Comparison of ENCODE assay signal across 24 mouse cellular contexts in genomic region chr4:116097211-116097610, GRCm38 (mm10). TPM values are rescaled to one million over a fixed set of nuclear protein-coding genes. Genes with fewer than 3 reads are reported as not detected.
DNase-seq lines count a peak whose midpoint lies in the region; ATAC-seq and TF ChIP-seq lines count a peak whose summit lies in the region.
"Had no signal": no experiment of that assay in that cellular context is flagged by ENCODE, and none has a peak within 500 bp of the region (broad histone marks: within the 10 kb centered on the region; RNA-seq: fewer than 3 reads in every experiment).

No protein-coding gene starts in this region.

- H3K9me3 ChIP-seq in embryonic facial prominence, embryonic 13.5 days = no peaks in the 10 kb centered on the region
- no peaks in the 10 kb centered on the region for H3K9me3 ChIP-seq in embryonic facial prominence, embryonic 10.5 days
- no peaks in the 10 kb centered on the region for H3K9me3 ChIP-seq in liver, postnatal 0 days (ENCODE audit: low read length)
- H3K9me3 ChIP-seq in kidney, embryonic 15.5 days (replicated peaks) = no peaks in the 10 kb centered on the region
- H3K9me3 ChIP-seq: embryonic facial prominence, embryonic 15.5 days; forebrain, embryonic 15.5 days; hindbrain, embryonic 15.5 days; neural tube, embryonic 13.5 days had no signal

- peak overlapping the region; percentile 21; the same call in 1 of the 2 replicates for H3K9ac ChIP-seq in embryonic facial prominence, embryonic 13.5 days
- no peak overlapping the region for H3K9ac ChIP-seq in liver, postnatal 0 days (replicated peaks)
- H3K9ac ChIP-seq in kidney, embryonic 15.5 days = no peak overlapping the region
- H3K9ac ChIP-seq: embryonic facial prominence, embryonic 15.5 days; forebrain, embryonic 15.5 days; hindbrain, embryonic 15.5 days; neural tube, embryonic 13.5 days had no signal

- ATAC-seq in embryonic facial prominence, embryonic 13.5 days (ENCODE audit: insufficient number of reproducible peaks, insufficient read depth, low FRiP score, low TSS enrichment, low read depth) = no peak
- peak; percentile 92 for ATAC-seq in liver, postnatal 0 days
- no peak for ATAC-seq in kidney, embryonic 15.5 days (replicated peaks; ENCODE audit: low FRiP score)
- ATAC-seq: forebrain, embryonic 15.5 days; lung, postnatal 0 days; midbrain, embryonic 16.5 days had no signal

- no peak for DNase-seq in embryonic facial prominence, embryonic 10.5 days (ENCODE audit: low spot score)
- peak; percentile 28 to 38 for DNase-seq in urinary bladder, postnatal 36 days (ENCODE audit: low spot score in 2 of 2)
- no peak for DNase-seq in urinary bladder, postnatal 10 days (ENCODE audit: low spot score)
- DNase-seq in liver, postnatal 0 days = peak; percentile 60
- DNase-seq in cerebellum, postnatal 14 days = no peak
- DNase-seq: adrenal gland, postnatal 14 days; cerebellum, adult 2 months; cerebellum, postnatal 36 days; embryo, embryonic 11 days; kidney, adult 11 months; thymus, postnatal 25 days had no signal

- 89% methylated on average over 8 of the region's 8 CpGs for WGBS in embryonic facial prominence, embryonic 13.5 days
- 86% methylated on average over 8 of the region's 8 CpGs for WGBS in embryonic facial prominence, embryonic 10.5 days
- WGBS in liver, postnatal 0 days (ENCODE audit: insufficient replicate concordance) = 60% methylated on average over 8 of the region's 8 CpGs
- WGBS in kidney, embryonic 15.5 days = 86% methylated on average over 8 of the region's 8 CpGs

- no peak overlapping the region for H3K4me2 ChIP-seq in embryonic facial prominence, embryonic 13.5 days
- no peak overlapping the region for H3K4me2 ChIP-seq in liver, postnatal 0 days (ENCODE audit: low read depth, low read length)
- no peak overlapping the region for H3K4me2 ChIP-seq in kidney, embryonic 15.5 days
- H3K4me2 ChIP-seq: embryonic facial prominence, embryonic 15.5 days; forebrain, embryonic 15.5 days; heart, embryonic 11.5 days; hindbrain, embryonic 15.5 days; neural tube, embryonic 13.5 days had no signal

- H3K4me3 ChIP-seq in embryonic facial prominence, embryonic 13.5 days = no peak overlapping the region
- H3K4me3 ChIP-seq in embryonic facial prominence, embryonic 10.5 days = no peak overlapping the region
- no peak overlapping the region for H3K4me3 ChIP-seq in liver, postnatal 0 days (ENCODE audit: low read depth, low read length)
- H3K4me3 ChIP-seq in kidney, embryonic 15.5 days (replicated peaks) = no peak overlapping the region
- H3K4me3 ChIP-seq: embryonic facial prominence, embryonic 15.5 days; forebrain, embryonic 15.5 days; hindbrain, embryonic 15.5 days; left cerebral cortex, adult 2 months; myocyte; neural tube, embryonic 13.5 days had no signal

- no peaks in the 10 kb centered on the region for H3K27me3 ChIP-seq in embryonic facial prominence, embryonic 13.5 days
- no peaks in the 10 kb centered on the region for H3K27me3 ChIP-seq in embryonic facial prominence, embryonic 10.5 days (replicated peaks; ENCODE audit: low read depth, poor library complexity, severe bottlenecking)
- H3K27me3 ChIP-seq in liver, postnatal 0 days (ENCODE audit: insufficient read depth, low read length) = no peaks in the 10 kb centered on the region
- H3K27me3 ChIP-seq in kidney, embryonic 15.5 days = no peaks in the 10 kb centered on the region
- H3K27me3 ChIP-seq: embryonic facial prominence, embryonic 15.5 days; forebrain, embryonic 15.5 days; hindbrain, embryonic 15.5 days; neural tube, embryonic 13.5 days had no signal

- H3K4me1 ChIP-seq in embryonic facial prominence, embryonic 13.5 days = no peaks in the 10 kb centered on the region
- no peaks in the 10 kb centered on the region for H3K4me1 ChIP-seq in embryonic facial prominence, embryonic 10.5 days
- peaks cover 3% of the 10 kb centered on the region; the same call in 1 of the 2 replicates for H3K4me1 ChIP-seq in liver, postnatal 0 days (ENCODE audit: insufficient read depth)
- H3K4me1 ChIP-seq in kidney, embryonic 15.5 days = no peaks in the 10 kb centered on the region
- H3K4me1 ChIP-seq: embryonic facial prominence, embryonic 15.5 days; forebrain, embryonic 15.5 days; hindbrain, embryonic 15.5 days; neural tube, embryonic 13.5 days had no signal

- H3K36me3 ChIP-seq in embryonic facial prominence, embryonic 13.5 days = peaks cover 100% of the 10 kb centered on the region
- H3K36me3 ChIP-seq in embryonic facial prominence, embryonic 10.5 days (replicated peaks) = peaks cover 100% of the 10 kb centered on the region
- H3K36me3 ChIP-seq in liver, postnatal 0 days (replicated peaks; ENCODE audit: insufficient read depth, low read length) = peaks cover 61% of the 10 kb centered on the region
- H3K36me3 ChIP-seq in kidney, embryonic 15.5 days = peaks cover 98% of the 10 kb centered on the region

- no peak for TF ChIP-seq EP300 in liver, postnatal 0 days (IDR thresholded peaks at IDR 0.05; ENCODE audit: low read depth)

- TF ChIP-seq CTCF in liver, postnatal 0 days (IDR thresholded peaks at IDR 0.05; ENCODE audit: low read depth) = no peak

- no peak overlapping the region for H3K27ac ChIP-seq in embryonic facial prominence, embryonic 13.5 days
- no peak overlapping the region for H3K27ac ChIP-seq in embryonic facial prominence, embryonic 10.5 days (replicated peaks)
- H3K27ac ChIP-seq in liver, postnatal 0 days (ENCODE audit: low read depth) = peak overlapping the region; percentile 4; the same call in 1 of the 2 replicates
- no peak overlapping the region for H3K27ac ChIP-seq in kidney, embryonic 15.5 days
- H3K27ac ChIP-seq: embryonic facial prominence, embryonic 15.5 days; forebrain, embryonic 15.5 days; hindbrain, embryonic 15.5 days; kidney, postnatal 0 days; left cerebral cortex, adult 2 months; macrophage; neural tube, embryonic 13.5 days had no signal

RNA-seq across cellular contexts. Expression of gene Lrrc41, which starts 22.1 kb away (rescaled TPM):
- 78.3 and 80.8 TPM in 2 replicates for polyA plus RNA-seq in embryonic facial prominence, embryonic 13.5 days (2015; fragmentation: Nextera tagmentation; extraction: Ambion mirVana)
- polyA plus RNA-seq in embryonic facial prominence, embryonic 10.5 days (2016; fragmentation: Nextera tagmentation; extraction: Ambion mirVana) = 76.2 and 76.9 TPM in 2 replicates
- 22.9 and 23.3 TPM in 2 replicates for polyA plus RNA-seq in liver, postnatal 0 days (2015; fragmentation: Nextera tagmentation; extraction: Ambion mirVana)
- 72.4 and 79.5 TPM in 2 replicates for polyA plus RNA-seq in kidney, embryonic 15.5 days (2015; fragmentation: Nextera tagmentation; extraction: Ambion mirVana)

RNA-seq across cellular contexts. Expression of gene Uqcrh, which starts 22.3 kb away (rescaled TPM):
- 479 and 566 TPM in 2 replicates for polyA plus RNA-seq in embryonic facial prominence, embryonic 13.5 days (2015; fragmentation: Nextera tagmentation; extraction: Ambion mirVana)
- 449 and 463 TPM in 2 replicates for polyA plus RNA-seq in embryonic facial prominence, embryonic 10.5 days (2016; fragmentation: Nextera tagmentation; extraction: Ambion mirVana)
- polyA plus RNA-seq in liver, postnatal 0 days (2015; fragmentation: Nextera tagmentation; extraction: Ambion mirVana) = 563 and 605 TPM in 2 replicates
- polyA plus RNA-seq in kidney, embryonic 15.5 days (2015; fragmentation: Nextera tagmentation; extraction: Ambion mirVana) = 524 and 598 TPM in 2 replicates

RNA-seq across cellular contexts. Expression of gene Rad54l, which starts 26.3 kb away (rescaled TPM):
- 33.6 and 37.6 TPM in 2 replicates for polyA plus RNA-seq in embryonic facial prominence, embryonic 13.5 days (2015; fragmentation: Nextera tagmentation; extraction: Ambion mirVana)
- polyA plus RNA-seq in embryonic facial prominence, embryonic 10.5 days (2016; fragmentation: Nextera tagmentation; extraction: Ambion mirVana) = 77.2 and 81.1 TPM in 2 replicates
- 7.3 and 10.3 TPM in 2 replicates for polyA plus RNA-seq in liver, postnatal 0 days (2015; fragmentation: Nextera tagmentation; extraction: Ambion mirVana)
- 34.4 and 36.6 TPM in 2 replicates for polyA plus RNA-seq in kidney, embryonic 15.5 days (2015; fragmentation: Nextera tagmentation; extraction: Ambion mirVana)

RNA-seq across cellular contexts. Expression of gene Pomgnt1, which starts 26.4 kb away (rescaled TPM):
- polyA plus RNA-seq in embryonic facial prominence, embryonic 13.5 days (2015; fragmentation: Nextera tagmentation; extraction: Ambion mirVana) = 64.4 and 65.3 TPM in 2 replicates
- polyA plus RNA-seq in embryonic facial prominence, embryonic 10.5 days (2016; fragmentation: Nextera tagmentation; extraction: Ambion mirVana) = 57.6 and 61.4 TPM in 2 replicates
- polyA plus RNA-seq in liver, postnatal 0 days (2015; fragmentation: Nextera tagmentation; extraction: Ambion mirVana) = 8.8 and 9.2 TPM in 2 replicates
- 61.7 and 62.2 TPM in 2 replicates for polyA plus RNA-seq in kidney, embryonic 15.5 days (2015; fragmentation: Nextera tagmentation; extraction: Ambion mirVana)

RNA-seq across cellular contexts. Expression of gene Nsun4, which starts 43.5 kb away (rescaled TPM):
- polyA plus RNA-seq in embryonic facial prominence, embryonic 13.5 days (2015; fragmentation: Nextera tagmentation; extraction: Ambion mirVana) = 20.6 and 24.4 TPM in 2 replicates
- 18.2 and 18.7 TPM in 2 replicates for polyA plus RNA-seq in embryonic facial prominence, embryonic 10.5 days (2016; fragmentation: Nextera tagmentation; extraction: Ambion mirVana)
- 8.4 and 8.7 TPM in 2 replicates for polyA plus RNA-seq in liver, postnatal 0 days (2015; fragmentation: Nextera tagmentation; extraction: Ambion mirVana)
- 17.7 and 20.8 TPM in 2 replicates for polyA plus RNA-seq in kidney, embryonic 15.5 days (2015; fragmentation: Nextera tagmentation; extraction: Ambion mirVana)

Comparison
In these comparisons a context has a peak if more than half of its experiments do, and no peak if none do; other contexts are left out.
1. DNase-seq: peak in urinary bladder, postnatal 36 days (2 of 2) and liver, postnatal 0 days (single experiment); none in embryonic facial prominence, embryonic 10.5 days (single experiment), urinary bladder, postnatal 10 days (single experiment) and cerebellum, postnatal 14 days (0 of 2).